Mouse (Mus musculus) skeletal muscle tissue, adult 2 months (tissue): ENCODE results near the gene Zfp628.
"Not testable (repeated sequence)": the region's sequence is repeated elsewhere in the genome, so short reads cannot be mapped to it uniquely, and the experiment has no call there.

ENCODE experiments used
- DNase-seq: peaks from one replicate; pipeline ENCODE4 v3.0.0-alpha.2; 2012; ENCODE audit warnings: low read depth, low spot score

Gene Zfp628

DNA sequence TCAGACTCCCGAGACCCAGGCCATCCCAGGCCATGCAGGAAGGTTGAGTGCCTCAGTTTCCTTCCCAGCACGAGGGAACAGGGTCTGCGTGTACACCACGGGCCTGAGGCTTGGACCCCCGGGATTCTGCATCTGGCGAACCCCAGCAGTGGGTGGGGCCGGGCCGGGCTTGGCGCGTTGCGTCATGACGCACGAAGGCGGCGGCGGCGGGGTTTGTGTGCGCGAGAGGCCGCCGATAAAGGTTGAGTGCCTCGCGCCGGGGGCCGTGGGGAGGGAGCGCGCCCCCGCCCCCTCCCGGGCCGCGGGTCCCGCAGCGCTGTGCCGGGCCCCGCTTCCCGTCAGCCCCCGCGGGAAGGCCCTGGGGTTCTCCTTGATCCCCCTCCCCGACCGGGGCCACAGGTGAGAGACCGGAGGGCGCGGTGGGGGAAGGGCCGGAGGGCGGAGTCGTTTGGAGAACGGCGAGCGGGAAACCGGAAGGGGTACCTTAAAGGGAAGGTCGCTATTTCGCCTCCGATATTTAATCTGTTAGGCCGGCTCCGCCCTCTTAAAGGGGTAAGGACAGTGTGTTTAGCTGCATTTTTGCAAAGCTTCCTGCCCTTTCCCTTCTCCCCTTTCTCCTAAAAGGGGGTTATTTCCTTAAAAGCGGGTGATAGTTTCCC is at the start of gene Zfp628:
TSS of gene Zfp628 (plus strand) at position 211 of the 659 bp plus-strand sequence.
- DNase-seq = peak; percentile 88

DNA sequence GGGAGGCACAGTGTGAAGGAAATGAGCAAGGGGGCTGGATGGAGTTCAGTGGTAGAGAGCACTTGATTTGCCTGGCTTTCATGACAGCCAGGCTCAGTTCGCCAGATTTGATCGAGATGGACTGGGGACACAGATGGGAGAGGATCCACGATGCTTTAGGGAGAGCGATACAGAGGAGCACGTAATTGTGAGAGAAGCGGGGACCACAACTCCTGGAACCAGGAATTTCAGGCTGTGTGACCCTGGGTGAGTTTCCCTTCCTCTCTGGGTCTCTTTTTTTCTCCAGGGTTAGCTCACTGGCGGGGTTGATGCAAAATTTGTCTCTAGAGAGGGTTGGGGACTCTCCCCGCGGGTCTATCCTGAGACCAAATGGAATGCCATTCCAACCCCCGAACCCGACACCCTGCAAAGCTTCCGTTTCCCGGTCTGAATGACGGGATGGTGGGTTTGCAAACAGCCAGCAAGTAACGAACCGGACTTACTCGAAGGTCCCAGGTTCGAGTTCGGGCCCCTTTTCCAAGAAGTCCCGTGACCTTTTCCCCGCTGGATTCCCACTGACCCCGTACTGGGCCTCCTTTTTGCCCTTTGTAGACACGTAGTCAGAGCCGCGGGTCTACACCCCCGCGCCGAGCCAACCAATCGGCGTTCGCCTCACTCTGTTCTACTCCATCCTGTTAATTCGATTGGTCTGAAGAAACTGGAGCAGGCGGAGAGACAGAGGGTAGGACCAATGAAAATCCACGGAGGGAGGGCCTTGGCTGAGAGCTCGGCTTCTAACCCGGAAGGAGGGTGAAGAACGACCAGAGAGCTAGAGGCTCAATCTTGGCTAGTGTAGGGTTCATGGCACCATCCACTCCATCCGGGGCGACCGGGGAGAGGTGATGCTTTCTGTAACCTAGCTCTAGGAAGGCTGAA is 49.2 kb upstream of the Zfp628 start:
- DNase-seq = peak; percentile 98

DNA sequence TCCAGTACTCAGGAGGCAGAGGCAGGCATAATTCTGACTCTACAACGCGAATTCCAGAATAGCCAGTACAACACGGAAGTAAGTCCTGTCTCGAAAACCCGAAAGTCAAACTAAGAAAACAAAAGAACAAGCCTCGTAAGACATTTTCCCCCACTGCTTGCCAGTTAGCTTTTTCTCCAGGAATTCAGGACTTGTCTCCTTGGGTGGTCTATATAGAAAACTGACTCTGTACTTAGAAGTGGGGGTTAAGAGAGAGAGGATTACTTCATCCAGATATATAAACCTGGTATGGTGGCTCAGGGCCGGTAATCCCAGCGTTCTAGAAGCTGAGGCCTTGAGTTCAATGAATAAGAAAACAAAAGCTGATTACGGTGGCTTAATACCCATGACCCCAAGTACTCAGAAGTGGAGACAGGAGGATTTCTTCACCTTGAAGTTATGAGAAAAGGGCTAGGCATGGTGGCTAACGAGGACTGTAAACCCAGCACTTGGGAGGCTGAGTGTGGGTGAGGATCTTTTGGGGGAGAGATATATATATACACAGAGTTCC is 48.3 kb upstream of the Zfp628 start:
- no peak for DNase-seq

DNA sequence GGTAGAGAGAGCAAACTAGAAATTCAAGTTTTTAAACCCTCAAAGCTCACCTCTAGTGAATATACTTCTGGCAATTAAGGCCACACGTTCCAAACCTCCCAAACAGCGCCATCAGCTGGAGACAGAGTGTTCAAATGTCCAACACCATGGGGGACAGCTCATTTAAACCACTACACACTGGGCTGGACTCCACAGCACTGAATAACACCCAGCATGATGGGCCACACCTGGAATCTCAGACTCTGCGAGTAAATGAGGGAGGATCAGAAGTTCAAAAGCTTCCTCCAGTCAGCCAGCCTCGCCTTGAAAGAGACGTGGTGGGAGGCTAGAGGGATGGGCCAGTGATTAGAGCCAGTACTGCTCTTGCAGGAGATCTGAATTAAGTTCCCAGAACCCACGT is 44.9 kb upstream of the Zfp628 start, which contains the start of gene Isoc2b:
TSS of gene Isoc2b (minus strand) at position 126 of the 400 bp plus-strand sequence.
- no peak for DNase-seq

DNA sequence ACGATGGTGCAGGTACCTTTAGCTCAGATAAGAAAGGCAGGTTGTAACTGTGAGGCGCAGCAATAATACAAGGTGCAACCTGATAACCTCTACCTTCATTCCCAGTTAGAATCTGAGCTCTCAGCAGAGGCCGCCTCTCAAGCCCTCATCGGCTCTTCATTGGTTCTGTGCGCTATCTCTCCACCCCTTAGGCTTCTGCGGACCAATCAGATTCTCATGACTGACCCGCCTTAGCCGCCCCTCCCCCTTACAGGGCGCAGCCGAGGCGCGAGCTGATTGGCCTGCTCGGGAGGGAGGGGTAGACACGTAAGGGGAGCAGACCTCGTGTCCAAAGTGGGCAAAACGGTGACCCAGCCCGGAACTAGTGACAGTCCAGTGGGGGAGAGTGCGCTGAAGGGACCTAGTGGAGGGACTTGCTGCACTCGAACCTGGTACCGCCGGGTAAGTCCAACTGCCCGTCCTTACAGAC is 38.2 kb upstream of the Zfp628 start, which contains the start of gene Isoc2a:
TSS of gene Isoc2a (plus strand) at position 401 of the 469 bp plus-strand sequence.
- DNase-seq = peak; percentile 99

DNA sequence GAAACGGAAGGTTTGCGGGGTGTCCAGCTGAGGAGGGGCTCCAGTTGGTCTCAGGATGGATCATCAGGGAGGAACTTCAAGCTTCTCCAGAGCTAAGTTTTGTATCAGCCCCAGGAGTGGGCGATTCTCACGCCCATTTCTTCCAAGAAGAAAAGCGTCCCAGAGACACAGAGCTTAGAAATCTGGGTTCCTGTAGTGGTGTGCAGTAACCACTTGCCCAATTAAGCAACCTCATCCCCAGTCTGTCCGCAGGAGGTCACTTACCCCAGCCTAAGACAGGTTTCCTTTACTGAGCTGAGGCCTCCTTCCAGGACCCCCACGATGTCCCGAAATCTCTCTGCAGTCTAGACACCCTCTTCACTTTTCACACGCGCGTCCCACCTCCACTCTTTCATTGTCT is 37.8 kb upstream of the Zfp628 start:
- no peak for DNase-seq

DNA sequence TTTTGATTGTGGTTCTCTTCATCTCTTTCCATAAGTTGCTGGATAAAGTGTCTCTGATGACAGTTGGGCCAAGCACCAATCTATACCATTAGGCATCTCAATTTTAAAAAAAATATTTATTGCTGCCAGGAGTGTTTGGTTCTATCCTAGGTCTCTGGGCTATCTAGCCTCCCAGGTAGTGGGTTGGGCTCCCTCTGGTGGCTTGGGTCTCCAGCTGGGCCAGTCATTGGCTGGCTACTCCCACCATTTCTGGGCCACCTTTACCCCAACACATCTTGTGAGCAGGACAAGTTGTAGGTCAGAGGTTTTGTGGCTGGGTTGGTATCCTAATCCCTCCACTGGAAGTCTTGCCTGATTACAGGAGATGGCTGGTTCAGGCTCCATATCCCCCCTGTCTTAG is 36.8 kb upstream of the Zfp628 start:
- DNase-seq = no peak

DNA sequence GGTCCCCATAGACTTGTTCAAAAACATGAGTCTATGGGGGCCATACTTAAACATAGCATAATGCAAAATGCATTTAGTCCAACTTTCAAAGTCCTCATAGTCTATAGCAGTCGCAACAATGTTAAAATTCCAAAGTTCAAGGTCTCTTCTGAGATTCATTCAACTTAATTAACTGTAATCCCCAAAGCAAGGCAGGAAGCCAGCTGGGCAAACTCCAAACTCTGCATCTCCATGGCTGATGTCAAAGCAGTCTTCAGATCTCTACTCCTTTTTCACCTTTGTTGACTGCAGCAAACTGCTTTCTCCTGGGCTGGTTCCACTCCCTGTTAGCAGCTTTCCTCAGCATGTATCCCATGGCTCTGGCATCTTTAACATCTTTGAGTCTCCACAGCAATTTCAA is 36.0 kb upstream of the Zfp628 start:
- not testable (repeated sequence) for DNase-seq

DNA sequence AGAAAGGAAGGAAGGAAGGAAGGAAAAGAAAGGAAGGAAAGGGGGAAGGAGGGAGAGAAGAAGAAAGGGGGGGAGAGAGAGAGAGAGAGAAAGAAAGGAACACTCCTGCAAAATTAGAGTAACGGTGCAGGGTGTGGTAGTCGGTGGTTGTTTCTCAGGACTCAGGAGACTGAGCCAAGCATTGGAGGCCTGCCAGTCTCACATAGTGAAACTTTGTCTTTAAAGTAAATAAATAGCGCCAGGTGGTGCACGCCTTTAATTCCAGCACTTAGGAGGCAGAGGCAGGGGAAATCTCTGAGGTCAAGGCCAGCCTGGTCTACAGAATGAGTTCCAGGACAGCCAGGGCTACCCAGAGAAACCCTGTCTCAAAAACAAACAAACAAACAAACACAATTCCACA is 28.3 kb upstream of the Zfp628 start:
- DNase-seq = no peak

DNA sequence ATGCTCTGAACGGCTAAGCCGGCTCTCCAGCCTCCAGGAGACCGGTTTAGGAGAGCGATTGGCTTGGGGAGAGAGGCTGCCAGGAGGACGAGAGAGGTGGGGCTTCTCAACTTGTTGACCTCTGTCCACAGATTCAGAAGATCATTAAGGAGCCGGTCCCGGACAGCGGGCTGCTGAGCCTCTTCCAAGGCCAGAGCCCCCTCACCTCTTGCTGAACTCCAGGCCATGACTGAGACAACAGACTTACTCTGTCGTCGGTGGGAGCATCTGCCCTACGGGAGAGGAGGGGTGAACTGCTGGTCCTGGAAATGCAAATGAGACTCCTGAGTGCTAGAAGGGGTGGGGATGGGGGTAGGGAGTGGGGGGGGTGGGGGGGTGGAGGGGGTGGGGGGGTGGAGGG is 19.8 kb upstream of the Zfp628 start:
- no peak for DNase-seq

DNA sequence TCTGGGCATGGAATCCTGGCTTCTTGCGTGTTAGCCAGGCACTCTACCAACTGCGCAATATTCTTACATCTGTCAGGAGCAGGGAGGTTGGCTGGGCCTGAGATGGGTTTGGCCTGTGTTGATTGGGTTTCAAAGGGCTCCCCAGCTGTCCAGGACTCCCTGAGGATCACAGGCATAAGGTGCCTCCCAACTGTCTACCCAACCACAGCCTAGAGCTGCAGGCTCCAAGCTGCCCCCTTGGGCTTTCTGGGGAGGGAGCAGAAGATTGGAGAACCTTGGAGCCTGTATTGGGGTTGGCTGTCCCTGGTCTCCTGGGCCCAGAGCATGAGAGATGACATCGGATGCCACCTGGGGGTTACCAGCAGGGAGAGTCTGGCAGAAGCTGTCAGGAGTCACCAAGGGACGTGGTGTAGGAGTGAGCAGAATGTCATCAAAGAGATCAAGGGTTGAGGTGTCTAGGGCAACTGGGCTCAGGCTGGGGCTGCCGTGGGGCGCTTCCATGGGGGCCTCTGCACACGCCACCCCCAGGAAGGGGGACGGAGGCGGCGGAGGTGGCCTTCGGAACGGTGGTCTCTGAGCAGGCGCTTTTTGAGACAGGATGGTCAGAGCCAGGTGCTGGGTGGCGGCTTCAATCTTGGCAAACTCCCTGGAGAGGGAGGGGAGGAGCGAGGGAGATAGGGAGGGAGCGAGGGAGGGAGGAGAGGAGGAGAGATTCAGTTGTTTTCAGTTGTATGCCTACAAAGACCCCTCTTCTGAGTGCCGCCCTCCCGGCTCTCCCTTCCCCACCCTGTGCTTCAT is 16.0 kb upstream of the Zfp628 start:
- peak; percentile 44 for DNase-seq

DNA sequence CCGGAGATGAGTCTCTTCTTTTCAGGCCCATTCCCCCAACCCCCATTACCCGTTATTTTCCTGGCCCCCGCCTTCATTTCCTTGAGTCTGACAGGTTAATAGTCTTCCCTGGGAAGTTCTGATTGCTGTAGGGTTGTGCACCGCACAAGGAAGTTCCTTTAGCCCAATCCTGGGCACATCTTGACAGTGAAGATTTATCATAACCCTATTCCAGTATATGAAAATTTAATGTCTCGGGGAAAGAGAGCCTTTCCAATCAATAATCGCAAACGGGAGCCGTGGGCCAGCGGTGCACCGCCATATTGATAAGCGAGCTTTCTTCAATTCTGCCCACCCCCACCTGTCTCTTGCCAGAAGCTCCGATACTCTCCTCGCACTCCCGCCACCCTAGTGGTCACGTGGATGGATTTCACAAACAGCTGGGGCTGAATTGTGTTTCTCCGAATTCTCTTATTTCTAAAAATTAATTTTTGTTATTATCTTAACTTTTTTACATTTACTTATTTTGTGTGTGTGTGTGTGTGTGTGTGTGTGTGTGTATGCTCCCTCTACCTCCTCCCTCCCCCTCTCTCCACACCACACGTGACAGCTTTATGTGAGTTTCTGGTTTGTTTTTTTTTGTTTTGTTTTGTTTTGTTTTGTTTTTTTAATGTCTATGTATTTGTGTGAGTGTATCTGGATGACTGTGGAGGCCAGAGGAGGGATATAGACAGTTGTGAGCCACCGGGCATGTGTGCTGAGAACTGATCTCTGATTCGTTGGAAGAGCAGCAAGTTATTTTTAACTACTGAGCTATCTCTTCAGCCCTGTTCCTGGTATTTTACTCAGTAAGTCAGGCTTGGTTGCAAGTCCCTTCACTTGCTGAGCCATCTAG is 15.1 kb upstream of the Zfp628 start:
- peak; percentile 76 for DNase-seq

DNA sequence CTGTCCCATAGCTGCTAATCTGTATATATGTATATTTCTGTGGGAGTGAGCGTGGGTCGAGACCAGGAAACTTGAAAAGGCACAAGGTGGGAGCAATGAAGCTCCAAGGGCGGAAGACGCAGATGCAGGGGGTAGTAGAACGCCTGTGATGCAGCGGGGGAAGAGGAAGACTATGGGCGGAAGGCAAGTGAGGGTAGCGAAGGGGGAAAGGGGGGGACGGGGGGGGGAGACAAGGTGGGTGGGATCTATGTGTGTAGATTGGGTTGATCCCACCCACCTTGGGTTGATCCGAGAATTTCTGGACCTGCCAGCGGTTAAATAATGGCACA is 14.5 kb upstream of the Zfp628 start:
- no peak for DNase-seq

DNA sequence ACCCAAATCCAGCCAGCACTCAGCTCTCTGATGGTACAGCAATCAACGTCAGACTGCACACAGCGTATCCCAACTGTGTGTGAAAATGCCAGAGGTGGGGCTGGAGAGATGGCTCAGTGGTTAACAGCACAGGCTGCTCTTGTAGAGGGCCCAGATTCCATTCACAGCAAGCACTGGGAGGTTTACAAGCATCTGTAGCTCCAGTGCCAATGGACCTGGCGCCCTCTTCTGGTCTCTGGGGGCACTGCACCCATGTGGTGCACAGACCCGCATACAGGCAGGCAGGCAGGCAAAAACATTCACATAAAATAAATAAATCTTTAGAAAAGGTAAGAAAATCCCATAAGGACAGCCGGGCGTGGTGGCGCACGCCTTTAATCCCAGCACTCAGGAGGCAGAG is 13.8 kb upstream of the Zfp628 start:
- DNase-seq = no peak

DNA sequence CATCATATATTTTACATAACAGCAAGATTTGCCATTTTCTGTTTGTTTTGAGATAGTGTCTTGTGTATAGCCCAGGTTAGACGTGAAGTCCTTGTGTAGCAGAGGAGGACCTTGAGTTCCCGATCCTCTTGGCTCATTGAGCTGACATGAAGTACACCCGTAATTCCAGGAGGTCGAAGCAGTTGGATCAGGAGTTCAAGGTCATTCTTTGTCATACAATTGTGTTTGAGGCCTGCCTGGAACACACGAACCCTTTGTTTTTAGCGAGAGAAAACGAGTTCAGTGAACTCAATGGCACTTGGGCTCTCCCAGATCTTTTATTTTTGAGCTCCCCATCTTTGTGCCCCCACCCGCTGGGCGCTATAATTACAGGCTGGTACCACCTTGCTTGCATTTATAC is 12.6 kb upstream of the Zfp628 start:
- DNase-seq = no peak

DNA sequence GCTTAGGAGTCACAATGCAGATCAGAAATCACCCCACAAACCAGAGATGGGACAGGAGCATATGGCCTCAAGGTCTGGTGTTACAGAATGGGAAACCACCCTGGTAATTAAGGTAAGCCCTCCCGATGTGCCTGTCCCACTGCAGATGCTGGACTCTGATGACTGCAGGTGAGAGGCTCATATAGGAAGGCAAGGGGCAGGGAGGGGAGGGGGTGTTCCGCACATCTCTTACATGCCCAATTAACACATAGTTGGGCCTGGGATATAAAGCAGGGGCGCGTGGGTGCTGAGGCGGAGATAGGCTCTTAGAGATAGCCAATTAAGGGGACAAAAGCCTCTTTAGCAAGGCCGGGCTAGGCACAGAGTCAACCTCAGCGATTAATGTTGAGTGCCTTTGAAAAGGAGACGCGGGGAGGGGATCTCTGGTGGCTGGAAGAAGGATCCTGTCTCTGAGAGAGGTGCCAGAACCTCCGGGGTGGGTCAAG is 8.5 kb upstream of the Zfp628 start, which contains the start of gene Gm36210:
TSS of gene Gm36210 (minus strand) at position 51 of the 485 bp plus-strand sequence.
- no peak for DNase-seq

DNA sequence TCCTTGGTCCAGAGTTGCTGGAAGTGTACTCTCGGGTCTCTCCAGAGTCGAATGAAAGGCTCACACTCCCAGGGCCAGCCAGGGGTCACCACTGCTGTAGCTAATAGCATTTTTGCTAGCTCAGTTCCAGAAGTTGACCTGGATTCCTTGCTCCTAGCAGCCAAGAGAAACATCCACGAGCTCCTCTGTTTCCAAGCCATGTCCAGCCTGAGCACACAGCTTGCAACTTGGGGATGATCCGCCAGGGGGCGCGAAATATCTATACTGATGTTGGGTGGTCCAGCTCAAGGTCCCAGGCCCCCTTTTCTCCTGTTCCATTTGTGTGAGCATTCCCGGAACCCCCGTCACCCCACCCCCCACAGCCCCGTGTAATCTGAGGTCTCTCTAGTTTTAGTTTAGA is 3.5 kb upstream of the Zfp628 start:
- DNase-seq = no peak

DNA sequence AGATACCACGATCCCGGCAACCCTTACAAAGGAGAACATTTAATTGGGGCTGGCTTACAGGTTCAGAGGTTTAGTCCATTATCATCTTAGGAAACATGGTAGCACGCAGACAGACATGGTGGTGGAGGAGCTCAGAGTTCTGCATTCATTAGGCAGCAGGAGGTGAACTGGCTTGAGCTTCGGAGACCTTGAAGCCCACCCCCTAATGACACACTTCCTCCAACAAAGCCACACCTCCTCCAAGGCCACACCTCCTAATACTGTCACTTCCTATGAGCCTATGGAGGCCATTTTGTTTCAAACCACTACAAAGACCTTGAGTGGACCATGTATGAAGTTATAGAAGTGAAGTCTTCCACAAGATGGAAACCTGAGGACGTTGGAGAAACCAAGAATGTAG is 2.8 kb upstream of the Zfp628 start:
- no peak for DNase-seq

DNA sequence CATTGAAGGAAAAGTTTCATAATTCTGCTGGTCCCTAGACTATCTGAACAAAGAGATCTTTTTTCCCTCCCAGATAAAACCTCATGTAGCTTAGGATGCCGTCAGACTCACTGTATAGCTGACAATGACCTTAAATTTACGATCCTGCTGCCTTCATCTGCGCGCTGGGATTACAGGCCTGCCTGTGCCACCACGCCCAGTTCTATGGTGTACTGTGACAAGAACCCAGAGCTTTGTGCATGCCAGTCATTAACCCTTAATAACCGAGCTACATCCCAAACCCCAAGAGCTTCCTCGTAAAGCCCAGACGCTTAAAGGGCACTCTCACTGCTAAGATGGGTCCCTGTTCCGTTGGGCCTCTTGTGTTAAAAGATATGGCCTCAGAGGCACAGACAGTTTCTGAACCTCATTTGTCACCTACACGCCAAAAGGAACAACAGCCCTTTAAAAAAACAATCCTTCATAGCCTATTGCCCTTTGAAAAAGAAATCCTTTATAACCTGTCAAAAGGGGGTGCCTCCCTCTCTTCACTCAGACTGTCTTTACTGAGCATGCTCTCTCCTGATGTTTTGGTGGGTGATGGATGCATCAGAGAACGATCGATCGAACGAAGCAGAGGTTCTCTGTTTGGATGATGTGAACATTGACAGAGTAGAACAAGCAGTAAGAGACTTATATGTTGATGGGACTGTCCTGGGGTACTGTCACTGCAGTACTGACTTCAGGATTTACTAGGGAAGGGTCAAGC is 826 bp downstream of the Zfp628 start:
- DNase-seq = no peak

DNA sequence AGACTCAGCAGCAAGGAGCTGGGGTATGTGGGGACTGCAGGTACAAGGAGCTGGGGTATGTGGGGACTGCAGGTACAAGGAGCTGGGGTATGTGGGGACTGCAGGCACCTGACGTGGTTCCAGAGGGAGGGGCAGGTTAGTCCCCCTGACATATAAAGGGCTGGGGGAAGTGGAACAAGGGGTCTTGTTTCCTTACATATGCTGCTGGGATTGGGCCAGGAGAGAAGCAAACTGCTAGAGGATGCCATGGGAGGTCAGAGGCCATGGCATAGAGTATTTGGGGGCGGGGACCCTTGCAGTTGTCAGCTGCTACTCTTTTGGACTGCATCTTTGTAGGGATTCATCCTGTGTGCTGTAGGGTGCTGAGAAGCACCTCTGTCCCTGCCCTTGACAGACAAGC is 2.5 kb downstream of the Zfp628 start:
- no peak for DNase-seq
